Mouse (Mus musculus): ENCODE results near the gene Nmrk2. TPM values are rescaled to one million over a fixed set of nuclear protein-coding genes. Genes with fewer than 3 reads are reported as not detected.
A peak's percentile ranks its signal among the peaks of the same experiment; 100 is the strongest.
"Not testable (repeated sequence)": the region's sequence is repeated elsewhere in the genome, so short reads cannot be mapped to it uniquely, and the experiment has no call there.

Gene Nmrk2
- polyA plus RNA-seq, 1 experiment from 2014 or later: not detected

DNA sequence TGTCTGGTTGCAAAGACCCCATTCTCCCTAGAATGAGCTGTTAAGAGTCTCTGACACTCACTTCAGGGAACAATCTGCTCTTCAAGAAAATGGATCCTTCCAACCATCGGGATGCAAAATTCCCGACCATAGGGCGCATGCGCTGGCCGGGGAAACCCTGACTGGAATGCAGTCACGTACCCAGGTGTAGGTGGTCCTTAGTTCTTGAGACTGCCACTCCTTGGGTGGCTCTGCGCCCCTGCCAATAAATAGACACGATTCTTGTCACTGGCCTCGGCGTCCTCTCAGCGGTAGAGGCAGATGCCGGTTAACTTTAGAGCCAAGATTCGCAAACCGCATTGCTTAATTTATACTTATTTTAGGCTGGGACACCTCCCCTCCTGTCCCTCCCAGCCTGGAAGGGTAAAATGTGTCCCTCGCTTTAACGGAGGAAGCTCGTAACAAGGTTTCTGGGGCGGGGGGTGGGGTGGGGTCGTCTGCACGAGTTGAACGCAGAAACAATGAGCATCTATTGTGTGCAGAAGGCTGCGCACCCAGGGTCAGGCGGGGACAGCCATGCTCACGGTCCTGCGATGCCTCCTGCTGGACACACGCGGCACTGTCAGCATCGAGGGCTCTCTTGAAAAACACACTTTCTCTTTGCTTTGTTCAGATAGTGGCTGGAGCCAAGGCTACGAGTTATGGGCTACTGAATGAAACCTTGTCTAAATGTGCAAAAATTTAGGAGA is 27.1 kb downstream of the Nmrk2 start:
- DNase-seq (ENCODE audit: low spot score) (peak; percentile 94), ATAC-seq (replicated peaks; ENCODE audit: insufficient number of reproducible peaks, low FRiP score, low TSS enrichment, low read depth) (peak; percentile 64)
- Histone ChIP-seq H3K27ac (replicated peaks; ENCODE audit: low read depth, low read length) (peak overlapping the region; percentile 82), H3K4me3 (ENCODE audit: low read depth, low read length) (peak overlapping the region; percentile 34), H3K4me2 (ENCODE audit: low read depth, low read length) (peak overlapping the region; percentile 72), H3K9ac (replicated peaks; ENCODE audit: low read length) (peak overlapping the region; percentile 65), H3K9me3 (replicated peaks; ENCODE audit: control insufficient read depth, low read length) (no peaks in the 10 kb centered on the region), H3K27me3 (ENCODE audit: control insufficient read depth, insufficient read depth, low read length) (no peaks in the 10 kb centered on the region), H3K36me3 (replicated peaks; ENCODE audit: control insufficient read depth, insufficient read depth, low read depth, low read length) (peaks cover 20% of the 10 kb centered on the region), H3K4me1 (ENCODE audit: control insufficient read depth, insufficient read depth, low read length) (peaks cover 2% of the 10 kb centered on the region; the same call in 1 of the 2 replicates)
- WGBS: 2% methylated on average over 29 of the region's 29 CpGs

- H3K36me3 ChIP-seq (replicated peaks; ENCODE audit: control insufficient read depth, insufficient read depth, low read depth, low read length): peaks cover 6% of the 10 kb centered on the region
- peak overlapping the region; percentile 71 for H3K27ac ChIP-seq (replicated peaks; ENCODE audit: low read depth, low read length)
- DNase-seq (ENCODE audit: low spot score) (peak; percentile 89), ATAC-seq (replicated peaks; ENCODE audit: insufficient number of reproducible peaks, low FRiP score, low TSS enrichment, low read depth) (no peak)
- no peaks in the 10 kb centered on the region for H3K9me3 ChIP-seq (replicated peaks; ENCODE audit: control insufficient read depth, low read length)
- H3K27me3 ChIP-seq (ENCODE audit: control insufficient read depth, insufficient read depth, low read length): no peaks in the 10 kb centered on the region
- H3K4me1 ChIP-seq (ENCODE audit: control insufficient read depth, insufficient read depth, low read length): 0 out of 2 replicates have a peak, but pooled peaks cover 2% of the 10 kb centered on the region
- no peak overlapping the region for H3K4me3 ChIP-seq (ENCODE audit: low read depth, low read length)
- H3K9ac ChIP-seq (replicated peaks; ENCODE audit: low read length): peak overlapping the region; percentile 46
- 5% methylated on average over 21 of the region's 21 CpGs for WGBS
- peak overlapping the region; percentile 13; the same call in 1 of the 2 replicates for H3K4me2 ChIP-seq (ENCODE audit: low read depth, low read length)
Measured at GRCm38 (mm10) chr10:81173132-81173531, 28.7 kb downstream of the Nmrk2 start.

DNA sequence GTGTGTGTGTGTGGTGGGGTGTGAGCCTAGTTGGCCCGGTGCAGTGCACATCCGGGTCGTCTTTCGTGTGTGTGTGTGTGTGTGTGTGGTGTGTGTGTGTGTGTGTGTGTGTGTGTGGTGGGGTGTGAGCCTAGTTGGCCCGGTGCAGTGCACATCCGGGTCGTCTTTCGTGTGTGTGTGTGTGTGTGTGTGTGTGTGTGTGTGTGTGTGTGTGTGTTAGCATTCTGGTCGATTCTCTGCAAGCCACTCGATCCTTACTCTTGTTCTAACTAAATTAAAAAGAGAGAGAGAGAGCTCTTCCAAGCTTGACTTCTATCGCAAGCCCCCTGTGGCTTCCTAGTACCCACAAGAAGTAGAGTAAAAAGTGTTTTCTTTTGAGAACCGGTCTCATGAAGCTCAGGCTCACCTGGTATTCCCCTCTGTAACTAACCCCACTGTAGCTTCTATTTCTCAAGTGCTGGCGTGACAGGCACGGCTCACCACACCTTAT is 32.4 kb downstream of the Nmrk2 start:
- not testable (repeated sequence) for H3K9me3 ChIP-seq (replicated peaks; ENCODE audit: control insufficient read depth, low read length); H3K27ac ChIP-seq (replicated peaks; ENCODE audit: low read depth, low read length); H3K4me3 ChIP-seq (ENCODE audit: low read depth, low read length); H3K4me2 ChIP-seq (ENCODE audit: low read depth, low read length); H3K9ac ChIP-seq (replicated peaks; ENCODE audit: low read length); H3K4me1 ChIP-seq (ENCODE audit: control insufficient read depth, insufficient read depth, low read length); H3K27me3 ChIP-seq (ENCODE audit: control insufficient read depth, insufficient read depth, low read length); ATAC-seq (replicated peaks; ENCODE audit: insufficient number of reproducible peaks, low FRiP score, low TSS enrichment, low read depth); H3K36me3 ChIP-seq (replicated peaks; ENCODE audit: control insufficient read depth, insufficient read depth, low read depth, low read length); DNase-seq (ENCODE audit: low spot score)
- 42% methylated on average over 13 of the region's 14 CpGs for WGBS

- ATAC-seq (replicated peaks; ENCODE audit: insufficient number of reproducible peaks, low FRiP score, low TSS enrichment, low read depth) (0 out of 2 replicates have a peak, but pooled peaks have one; percentile 16), DNase-seq (ENCODE audit: low spot score) (peak; percentile 87)
- Histone ChIP-seq H3K4me2 (ENCODE audit: low read depth, low read length) (peak overlapping the region; percentile 55), H3K27me3 (ENCODE audit: control insufficient read depth, insufficient read depth, low read length) (no peaks in the 10 kb centered on the region), H3K27ac (replicated peaks; ENCODE audit: low read depth, low read length) (peak overlapping the region; percentile 36; the same call in 1 of the 2 replicates), H3K36me3 (replicated peaks; ENCODE audit: control insufficient read depth, insufficient read depth, low read depth, low read length) (no peaks in the 10 kb centered on the region; the same call in 1 of the 2 replicates), H3K4me3 (ENCODE audit: low read depth, low read length) (peak overlapping the region; percentile 96), H3K9ac (replicated peaks; ENCODE audit: low read length) (peak overlapping the region; percentile 48), H3K9me3 (replicated peaks; ENCODE audit: control insufficient read depth, low read length) (no peaks in the 10 kb centered on the region), H3K4me1 (ENCODE audit: control insufficient read depth, insufficient read depth, low read length) (peaks cover 2% of the 10 kb centered on the region; the same call in 1 of the 2 replicates)
- 4% methylated on average over 29 of the region's 29 CpGs for WGBS
Measured at GRCm38 (mm10) chr10:81168521-81169244, 33.2 kb downstream of the Nmrk2 start.

GRCm38 (mm10) chr10:81168087-81168431 is 33.8 kb downstream of the Nmrk2 start:
- ATAC-seq (replicated peaks; ENCODE audit: insufficient number of reproducible peaks, low FRiP score, low TSS enrichment, low read depth) (peak; percentile 64), DNase-seq (ENCODE audit: low spot score) (no peak)
- Histone ChIP-seq H3K4me3 (ENCODE audit: low read depth, low read length) (peak overlapping the region; percentile 96), H3K9ac (replicated peaks; ENCODE audit: low read length) (no peak overlapping the region), H3K27me3 (ENCODE audit: control insufficient read depth, insufficient read depth, low read length) (no peaks in the 10 kb centered on the region), H3K27ac (replicated peaks; ENCODE audit: low read depth, low read length) (peak overlapping the region; percentile 36; the same call in 1 of the 2 replicates), H3K4me1 (ENCODE audit: control insufficient read depth, insufficient read depth, low read length) (peaks cover 2% of the 10 kb centered on the region; the same call in 1 of the 2 replicates), H3K4me2 (ENCODE audit: low read depth, low read length) (peak overlapping the region; percentile 55), H3K9me3 (replicated peaks; ENCODE audit: control insufficient read depth, low read length) (no peaks in the 10 kb centered on the region), H3K36me3 (replicated peaks; ENCODE audit: control insufficient read depth, insufficient read depth, low read depth, low read length) (no peaks in the 10 kb centered on the region; the same call in 1 of the 2 replicates)
- WGBS: 8% methylated on average over 5 of the region's 5 CpGs

GRCm38 (mm10) chr10:81167200-81168086 is 34.4 kb downstream of the Nmrk2 start, which contains the start of gene Pias4:
TSS of gene Pias4 (minus strand) at chr10:81167923.
- peaks cover 2% of the 10 kb centered on the region; the same call in 1 of the 2 replicates for H3K4me1 ChIP-seq (ENCODE audit: control insufficient read depth, insufficient read depth, low read length)
- peak within 1 kb of the TSS; percentile 86 for H3K9ac ChIP-seq (replicated peaks; ENCODE audit: low read length)
- WGBS: under 1% methylated on average over 55 of the region's 64 CpGs
- H3K36me3 ChIP-seq (replicated peaks; ENCODE audit: control insufficient read depth, insufficient read depth, low read depth, low read length): no peaks in the 10 kb centered on the region; the same call in 1 of the 2 replicates
- H3K4me3 ChIP-seq (ENCODE audit: low read depth, low read length): peak within 1 kb of the TSS; percentile 96
- ATAC-seq (replicated peaks; ENCODE audit: insufficient number of reproducible peaks, low FRiP score, low TSS enrichment, low read depth) (peak; percentile 65), DNase-seq (ENCODE audit: low spot score) (peak; percentile 100)
- H3K4me2 ChIP-seq (ENCODE audit: low read depth, low read length): peak within 1 kb of the TSS; percentile 81
- H3K27ac ChIP-seq (replicated peaks; ENCODE audit: low read depth, low read length): peak within 1 kb of the TSS; percentile 36; the same call in 1 of the 2 replicates
- H3K9me3 ChIP-seq (replicated peaks; ENCODE audit: control insufficient read depth, low read length): no peaks in the 10 kb centered on the region
- no peaks in the 10 kb centered on the region for H3K27me3 ChIP-seq (ENCODE audit: control insufficient read depth, insufficient read depth, low read length)

DNA sequence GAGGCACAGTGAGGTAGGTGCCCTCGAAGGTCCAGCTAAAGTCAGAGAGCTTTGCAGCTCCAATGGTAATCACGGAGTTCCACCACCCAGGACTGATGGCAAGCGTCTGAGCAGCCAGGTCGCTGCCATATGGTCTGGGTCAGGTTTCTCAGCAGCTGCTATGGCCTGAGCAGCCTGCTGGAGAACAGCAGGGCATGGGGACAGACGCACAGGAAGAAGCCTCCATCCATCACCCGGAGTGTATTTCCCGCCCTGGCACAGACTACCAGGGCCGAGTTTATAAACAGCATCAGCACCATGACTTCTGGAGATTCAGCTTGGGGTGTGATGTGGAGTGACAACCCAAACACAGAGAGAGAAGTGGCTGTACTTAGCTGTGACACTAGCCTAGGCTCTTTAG is 36.7 kb downstream of the Nmrk2 start:
- no peak overlapping the region for H3K4me3 ChIP-seq (ENCODE audit: low read depth, low read length)
- no peak overlapping the region for H3K27ac ChIP-seq (replicated peaks; ENCODE audit: low read depth, low read length)
- peaks cover 2% of the 10 kb centered on the region; the same call in 1 of the 2 replicates for H3K4me1 ChIP-seq (ENCODE audit: control insufficient read depth, insufficient read depth, low read length)
- no peak for ATAC-seq (replicated peaks; ENCODE audit: insufficient number of reproducible peaks, low FRiP score, low TSS enrichment, low read depth)
- no peak overlapping the region for H3K9ac ChIP-seq (replicated peaks; ENCODE audit: low read length)
- no peaks in the 10 kb centered on the region for H3K9me3 ChIP-seq (replicated peaks; ENCODE audit: control insufficient read depth, low read length)
- H3K4me2 ChIP-seq (ENCODE audit: low read depth, low read length): no peak overlapping the region
- WGBS: 82% methylated on average over 8 of the region's 8 CpGs
- H3K36me3 ChIP-seq (replicated peaks; ENCODE audit: control insufficient read depth, insufficient read depth, low read depth, low read length): peaks cover 3% of the 10 kb centered on the region
- no peak for DNase-seq (ENCODE audit: low spot score)
- H3K27me3 ChIP-seq (ENCODE audit: control insufficient read depth, insufficient read depth, low read length): no peaks in the 10 kb centered on the region

Data from embryonic facial prominence, embryonic 11.5 days (tissue).